8 mouse cellular contexts compared by ENCODE assay signal in genomic region chr11:96823471-96823837, GRCm38 (mm10). TPM values are rescaled to one million over a fixed set of nuclear protein-coding genes. Genes with fewer than 3 reads are reported as not detected.
DNase-seq lines count a peak whose midpoint lies in the region; TF ChIP-seq lines count a peak whose summit lies in the region.

No protein-coding gene starts in this region.

- peaks cover 33% of the 10 kb centered on the region for H3K4me1 ChIP-seq in cerebellum, adult 2 months (ENCODE audit: control insufficient read depth, insufficient read depth, low read length)
- H3K4me1 ChIP-seq in thymus, adult 2 months (replicated peaks; ENCODE audit: control insufficient read depth, insufficient read depth, low read length) = peaks cover 17% of the 10 kb centered on the region
- peaks cover 62% of the 10 kb centered on the region for H3K4me1 ChIP-seq in limb, embryonic 10.5 days
- peaks cover 29% of the 10 kb centered on the region for H3K4me1 ChIP-seq in small intestine, adult 2 months (ENCODE audit: control insufficient read depth, insufficient read depth, insufficient read length, low read length)

- H3K27me3 ChIP-seq in cerebellum, adult 2 months (ENCODE audit: control insufficient read depth, insufficient read depth, low read length) = no peaks in the 10 kb centered on the region
- no peaks in the 10 kb centered on the region for H3K27me3 ChIP-seq in thymus, adult 2 months (ENCODE audit: control insufficient read depth, insufficient read depth, low read length)
- H3K27me3 ChIP-seq in limb, embryonic 10.5 days (ENCODE audit: low read depth, poor library complexity, severe bottlenecking) = no peaks in the 10 kb centered on the region
- H3K27me3 ChIP-seq in small intestine, adult 2 months (ENCODE audit: control insufficient read depth, insufficient read depth, low read length) = no peaks in the 10 kb centered on the region

- TF ChIP-seq CTCF in cerebellum, adult 2 months (IDR thresholded peaks at IDR 0.05; ENCODE audit: borderline replicate concordance, insufficient read depth, low read depth, low read length) = no peak
- TF ChIP-seq CTCF in thymus, adult 2 months (IDR thresholded peaks at IDR 0.05; ENCODE audit: borderline replicate concordance, control insufficient read depth, extremely low read depth, insufficient read depth, low read length, poor library complexity) = no peak
- TF ChIP-seq CTCF in small intestine, adult 2 months (IDR thresholded peaks at IDR 0.05; ENCODE audit: extremely low read depth, insufficient read length, insufficient replicate concordance, low read depth, low read length) = no peak

- intact Hi-C loops in left cerebral cortex, postnatal 25 days (cut with DNase I) = no loop called here

- TF ChIP-seq POLR2A in cerebellum, adult 2 months (IDR thresholded peaks at IDR 0.05; ENCODE audit: borderline replicate concordance, insufficient read depth, low read length) = no peak
- TF ChIP-seq POLR2A in thymus, adult 2 months (IDR thresholded peaks at IDR 0.05; ENCODE audit: control insufficient read depth, extremely low read depth, insufficient read depth, low read length, poor library complexity) = no peak
- TF ChIP-seq POLR2A in small intestine, adult 2 months (IDR thresholded peaks at IDR 0.05; ENCODE audit: low read depth, low read length) = no peak

- peak overlapping the region; percentile 62 for H3K4me3 ChIP-seq in cerebellum, adult 2 months (replicated peaks; ENCODE audit: insufficient read depth, low read depth, low read length)
- peak overlapping the region; percentile 43 for H3K4me3 ChIP-seq in thymus, adult 2 months (ENCODE audit: control insufficient read depth, insufficient read depth, low read length)
- peak overlapping the region; percentile 64 for H3K4me3 ChIP-seq in limb, embryonic 10.5 days
- peak overlapping the region; percentile 54 for H3K4me3 ChIP-seq in small intestine, adult 2 months (ENCODE audit: low read depth, low read length)

- H3K27ac ChIP-seq in cerebellum, adult 2 months (ENCODE audit: insufficient read depth, low read length) = peak overlapping the region; percentile 14
- no peak overlapping the region for H3K27ac ChIP-seq in thymus, adult 2 months (ENCODE audit: control insufficient read depth, insufficient read depth, low read length)
- peak overlapping the region; percentile 84 for H3K27ac ChIP-seq in limb, embryonic 10.5 days
- no peak overlapping the region for H3K27ac ChIP-seq in small intestine, adult 2 months (ENCODE audit: insufficient read depth, low read depth, low read length)

- 2% methylated on average over 13 of the region's 13 CpGs for WGBS in cerebellum, adult 2 months
- 9% methylated on average over 13 of the region's 13 CpGs for WGBS in thymus, adult 2 months
- 9% methylated on average over 13 of the region's 13 CpGs for WGBS in limb, embryonic 10.5 days
- 32% methylated on average over 13 of the region's 13 CpGs for WGBS in small intestine, adult 2 months

- peak; percentile 40 to 47 for DNase-seq in cerebellum, adult 2 months
- DNase-seq in cerebellum, adult 11 months = no peak
- DNase-seq in thymus, adult 2 months = no peak
- no peak for DNase-seq in thymus, postnatal 10 days (ENCODE audit: low spot score in 2 of 2)
- no peak for DNase-seq in limb, embryonic 10.5 days (ENCODE audit: low spot score)
- DNase-seq in left cerebral cortex, postnatal 25 days (ENCODE audit: low spot score in 2 of 2) = no peak
- DNase-seq in layer of hippocampus, postnatal 25 days (ENCODE audit: extremely low spot score in 1 of 2, low spot score in 1 of 2) = no peak

- peaks cover 36% of the 10 kb centered on the region for H3K36me3 ChIP-seq in thymus, adult 2 months (ENCODE audit: control insufficient read depth, insufficient read depth, low read length)
- H3K36me3 ChIP-seq in limb, embryonic 10.5 days = peaks cover 93% of the 10 kb centered on the region
- H3K36me3 ChIP-seq in small intestine, adult 2 months (ENCODE audit: control insufficient read depth, insufficient read depth, low read length) = peaks cover 47% of the 10 kb centered on the region

- H3K9me3 ChIP-seq in limb, embryonic 10.5 days (replicated peaks) = no peaks in the 10 kb centered on the region

RNA-seq across cellular contexts. Expression of gene Nfe2l1, which starts 6.3 kb away (rescaled TPM):
- 183 and 215 TPM in 2 replicates for polyA plus RNA-seq in cerebellum, adult 2 months (2012; rRNA removed)
- 136 and 170 TPM in 2 replicates for polyA plus RNA-seq in thymus, adult 2 months (2012; rRNA removed)
- 60.0 and 69.3 TPM in 2 replicates for polyA plus RNA-seq in limb, embryonic 10.5 days (2016; fragmentation: Nextera tagmentation; extraction: Ambion mirVana)
- 36.1 and 87.5 TPM in 2 replicates for polyA plus RNA-seq in small intestine, adult 2 months (2012; rRNA removed)
- total RNA-seq in left cerebral cortex, postnatal 25 days (2021) = 100 to 1,000 TPM; 258 to 264 TPM
- 100 to 1,000 TPM; 215 to 234 TPM for total RNA-seq in layer of hippocampus, postnatal 25 days (2021)

RNA-seq across cellular contexts. Expression of gene Copz2, which starts 26.2 kb away (rescaled TPM):
- polyA plus RNA-seq in cerebellum, adult 2 months (2012; rRNA removed) = 9.5 and 10.9 TPM in 2 replicates
- polyA plus RNA-seq in thymus, adult 2 months (2012; rRNA removed) = 24.5 and 25.3 TPM in 2 replicates
- polyA plus RNA-seq in limb, embryonic 10.5 days (2016; fragmentation: Nextera tagmentation; extraction: Ambion mirVana) = 25.9 and 39.9 TPM in 2 replicates
- 4.7 and 9.5 TPM in 2 replicates for polyA plus RNA-seq in small intestine, adult 2 months (2012; rRNA removed)
- total RNA-seq in left cerebral cortex, postnatal 25 days (2021) = 1 to 10 TPM; 3.8 to 6.0 TPM
- total RNA-seq in layer of hippocampus, postnatal 25 days (2021) = 1 to 10 TPM; 6.5 to 6.8 TPM

RNA-seq across cellular contexts. Expression of gene Cbx1, which starts 34.5 kb away (rescaled TPM):
- 37.9 and 40.7 TPM in 2 replicates for polyA plus RNA-seq in cerebellum, adult 2 months (2012; rRNA removed)
- polyA plus RNA-seq in thymus, adult 2 months (2012; rRNA removed) = 52.3 and 61.2 TPM in 2 replicates
- 179 and 200 TPM in 2 replicates for polyA plus RNA-seq in limb, embryonic 10.5 days (2016; fragmentation: Nextera tagmentation; extraction: Ambion mirVana)
- 11.8 and 18.1 TPM in 2 replicates for polyA plus RNA-seq in small intestine, adult 2 months (2012; rRNA removed)
- 10 to 100 TPM; 47.0 to 47.7 TPM for total RNA-seq in left cerebral cortex, postnatal 25 days (2021)
- 10 to 100 TPM; 49.4 to 52.0 TPM for total RNA-seq in layer of hippocampus, postnatal 25 days (2021)

RNA-seq across cellular contexts. Expression of gene Snx11, which starts 46.1 kb away (rescaled TPM):
- 38.5 and 38.9 TPM in 2 replicates for polyA plus RNA-seq in cerebellum, adult 2 months (2012; rRNA removed)
- polyA plus RNA-seq in thymus, adult 2 months (2012; rRNA removed) = 25.0 and 26.2 TPM in 2 replicates
- 21.4 and 22.0 TPM in 2 replicates for polyA plus RNA-seq in limb, embryonic 10.5 days (2016; fragmentation: Nextera tagmentation; extraction: Ambion mirVana)
- 9.8 and 13.2 TPM in 2 replicates for polyA plus RNA-seq in small intestine, adult 2 months (2012; rRNA removed)
- total RNA-seq in left cerebral cortex, postnatal 25 days (2021) = 10 to 100 TPM; 43.3 to 47.3 TPM
- total RNA-seq in layer of hippocampus, postnatal 25 days (2021) = 10 to 100 TPM; 40.9 to 49.4 TPM

Comparison
In these comparisons a context has a peak if more than half of its experiments do, and no peak if none do; other contexts are left out.
1. DNase-seq: peak in cerebellum, adult 2 months (2 of 2); none in cerebellum, adult 11 months (single experiment), thymus, adult 2 months (single experiment), thymus, postnatal 10 days (0 of 2), limb, embryonic 10.5 days (single experiment), left cerebral cortex, postnatal 25 days (0 of 2) and layer of hippocampus, postnatal 25 days (0 of 2).
2. H3K27ac ChIP-seq: peak in cerebellum, adult 2 months (single experiment) and limb, embryonic 10.5 days (single experiment); none in thymus, adult 2 months (single experiment) and small intestine, adult 2 months (single experiment).
3. Peak in every context shown above with its lines, with median percentiles within 50 percentile points of each other: H3K4me3 ChIP-seq.